Mouse (Mus musculus): ENCODE measurements around the gene Ccl25.

DNA sequence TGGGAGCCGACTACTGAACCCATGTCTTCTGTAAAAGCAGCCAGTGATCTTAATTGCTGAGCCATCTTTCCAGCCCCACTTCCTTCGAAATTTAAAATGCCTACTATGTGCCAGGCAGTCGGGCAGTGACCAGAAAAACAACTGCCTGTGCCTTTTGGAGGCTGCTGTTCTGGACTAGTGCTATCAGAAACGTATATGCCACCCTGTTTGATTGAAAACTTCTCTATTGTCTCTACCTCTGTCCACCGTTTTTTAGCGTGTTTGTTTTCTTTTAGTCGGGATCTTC is 684 bp downstream of the Ccl25 start:
- TF ChIP-seq CTCF (IDR thresholded peaks at IDR 0.05; ENCODE audit: borderline replicate concordance, insufficient read depth, low read depth, low read length), result no peak
- no peak for TF ChIP-seq POLR2A (IDR thresholded peaks at IDR 0.05; ENCODE audit: borderline replicate concordance, insufficient read depth, low read length)
